Mouse (Mus musculus): ENCODE measurements around the gene Grip1. TPM values are rescaled to one million over a fixed set of nuclear protein-coding genes. Genes with fewer than 3 reads are reported as not detected.

Grip1 gene
- total and polyA plus RNA-seq, 2 experiments from 2014 or later, result 0.38 to 0.67 TPM

- Histone ChIP-seq H3K27ac (ENCODE audit: low read depth) (no peak overlapping the region), H3K4me2 (ENCODE audit: low read depth, low read length) (peak overlapping the region; percentile 65), H3K36me3 (replicated peaks; ENCODE audit: control insufficient read depth, insufficient read depth, low read length) (no peaks in the 10 kb centered on the region), H3K9me3 (replicated peaks; ENCODE audit: control insufficient read depth, low read length) (no peaks in the 10 kb centered on the region), H3K9ac (replicated peaks; ENCODE audit: low read depth, low read length) (0 out of 2 replicates have a peak overlapping the region, but pooled peaks have one; percentile 9), H3K27me3 (ENCODE audit: control insufficient read depth, insufficient read depth, low read length) (no peaks in the 10 kb centered on the region), H3K4me1 (ENCODE audit: control insufficient read depth, insufficient read depth) (peaks cover 4% of the 10 kb centered on the region; the same call in 1 of the 2 replicates), H3K4me3 (ENCODE audit: low read depth, low read length) (peak overlapping the region; percentile 43)
- DNase-seq (ENCODE audit: low spot score), result no peak
- TF ChIP-seq CTCF (IDR thresholded peaks at IDR 0.05; ENCODE audit: low read depth) (no peak), EP300 (IDR thresholded peaks at IDR 0.05; ENCODE audit: low read depth) (no peak)
- WGBS, result 30% methylated on average over 5 of the region's 5 CpGs
- no peak for ATAC-seq (ENCODE audit: insufficient read depth, low read depth)
These were observed 366.1 kb downstream of the Grip1 start for GRCm38 (mm10) chr10:119819740-119820139.

GRCm38 (mm10) chr10:119820428-119820827, 366.8 kb downstream of the Grip1 start:
- ATAC-seq (ENCODE audit: insufficient read depth, low read depth), result no peak
- H3K4me2 ChIP-seq (ENCODE audit: low read depth, low read length), result no peak overlapping the region
- H3K36me3 ChIP-seq (replicated peaks; ENCODE audit: control insufficient read depth, insufficient read depth, low read length), result no peaks in the 10 kb centered on the region
- no peak for DNase-seq (ENCODE audit: low spot score)
- no peaks in the 10 kb centered on the region for H3K9me3 ChIP-seq (replicated peaks; ENCODE audit: control insufficient read depth, low read length)
- no peaks in the 10 kb centered on the region for H3K27me3 ChIP-seq (ENCODE audit: control insufficient read depth, insufficient read depth, low read length)
- TF ChIP-seq EP300 (IDR thresholded peaks at IDR 0.05; ENCODE audit: low read depth), result no peak
- H3K9ac ChIP-seq (replicated peaks; ENCODE audit: low read depth, low read length), result no peak overlapping the region
- peaks cover 4% of the 10 kb centered on the region; the same call in 1 of the 2 replicates for H3K4me1 ChIP-seq (ENCODE audit: control insufficient read depth, insufficient read depth)
- no peak overlapping the region for H3K27ac ChIP-seq (ENCODE audit: low read depth)
- H3K4me3 ChIP-seq (ENCODE audit: low read depth, low read length), result no peak overlapping the region
- WGBS, result 80% methylated on average over 4 of the region's 4 CpGs

GRCm38 (mm10) chr10:119823691-119824090, 370.1 kb downstream of the Grip1 start:
- Histone ChIP-seq H3K9ac (replicated peaks; ENCODE audit: low read depth, low read length) (no peak overlapping the region), H3K4me3 (ENCODE audit: low read depth, low read length) (no peak overlapping the region), H3K9me3 (replicated peaks; ENCODE audit: control insufficient read depth, low read length) (no peaks in the 10 kb centered on the region), H3K4me1 (ENCODE audit: control insufficient read depth, insufficient read depth) (peaks cover 3% of the 10 kb centered on the region; the same call in 1 of the 2 replicates), H3K4me2 (ENCODE audit: low read depth, low read length) (no peak overlapping the region), H3K36me3 (replicated peaks; ENCODE audit: control insufficient read depth, insufficient read depth, low read length) (no peaks in the 10 kb centered on the region), H3K27me3 (ENCODE audit: control insufficient read depth, insufficient read depth, low read length) (no peaks in the 10 kb centered on the region), H3K27ac (ENCODE audit: low read depth) (no peak overlapping the region)
- ATAC-seq (ENCODE audit: insufficient read depth, low read depth), result no peak
- 41% methylated on average over 7 of the region's 7 CpGs for WGBS
- TF ChIP-seq CTCF (IDR thresholded peaks at IDR 0.05; ENCODE audit: low read depth) (no peak), EP300 (IDR thresholded peaks at IDR 0.05; ENCODE audit: low read depth) (no peak)
- DNase-seq (ENCODE audit: low spot score), result no peak

GRCm38 (mm10) chr10:119824521-119824920, 370.9 kb downstream of the Grip1 start:
- Histone ChIP-seq H3K4me3 (ENCODE audit: low read depth, low read length) (no peak overlapping the region), H3K9ac (replicated peaks; ENCODE audit: low read depth, low read length) (no peak overlapping the region), H3K27ac (ENCODE audit: low read depth) (no peak overlapping the region), H3K27me3 (ENCODE audit: control insufficient read depth, insufficient read depth, low read length) (no peaks in the 10 kb centered on the region), H3K9me3 (replicated peaks; ENCODE audit: control insufficient read depth, low read length) (no peaks in the 10 kb centered on the region), H3K4me1 (ENCODE audit: control insufficient read depth, insufficient read depth) (no peaks in the 10 kb centered on the region), H3K4me2 (ENCODE audit: low read depth, low read length) (no peak overlapping the region), H3K36me3 (replicated peaks; ENCODE audit: control insufficient read depth, insufficient read depth, low read length) (no peaks in the 10 kb centered on the region)
- ATAC-seq (ENCODE audit: insufficient read depth, low read depth) (no peak), DNase-seq (ENCODE audit: low spot score) (no peak)
- no peak for TF ChIP-seq EP300 (IDR thresholded peaks at IDR 0.05; ENCODE audit: low read depth)
- no peak for TF ChIP-seq CTCF (IDR thresholded peaks at IDR 0.05; ENCODE audit: low read depth)
- 42% methylated on average over 11 of the region's 11 CpGs for WGBS

- Histone ChIP-seq H3K27ac (ENCODE audit: low read depth) (no peak overlapping the region), H3K4me3 (ENCODE audit: low read depth, low read length) (no peak overlapping the region), H3K9ac (replicated peaks; ENCODE audit: low read depth, low read length) (no peak overlapping the region), H3K4me1 (ENCODE audit: control insufficient read depth, insufficient read depth) (peaks cover 5% of the 10 kb centered on the region; the same call in 1 of the 2 replicates), H3K36me3 (replicated peaks; ENCODE audit: control insufficient read depth, insufficient read depth, low read length) (no peaks in the 10 kb centered on the region), H3K4me2 (ENCODE audit: low read depth, low read length) (no peak overlapping the region), H3K9me3 (replicated peaks; ENCODE audit: control insufficient read depth, low read length) (no peaks in the 10 kb centered on the region), H3K27me3 (ENCODE audit: control insufficient read depth, insufficient read depth, low read length) (no peaks in the 10 kb centered on the region)
- WGBS, result 72% methylated on average over 6 of the region's 6 CpGs
- no peak for TF ChIP-seq CTCF (IDR thresholded peaks at IDR 0.05; ENCODE audit: low read depth)
- no peak for TF ChIP-seq EP300 (IDR thresholded peaks at IDR 0.05; ENCODE audit: low read depth)
- DNase-seq (ENCODE audit: low spot score) (peak; percentile 13), ATAC-seq (ENCODE audit: insufficient read depth, low read depth) (no peak)
These were observed 376.8 kb downstream of the Grip1 start for GRCm38 (mm10) chr10:119830388-119830956.

GRCm38 (mm10) chr10:119831086-119831485, 377.5 kb downstream of the Grip1 start:
- TF ChIP-seq EP300 (IDR thresholded peaks at IDR 0.05; ENCODE audit: low read depth), result no peak
- no peak for TF ChIP-seq CTCF (IDR thresholded peaks at IDR 0.05; ENCODE audit: low read depth)
- Histone ChIP-seq H3K27ac (ENCODE audit: low read depth) (no peak overlapping the region), H3K9me3 (replicated peaks; ENCODE audit: control insufficient read depth, low read length) (no peaks in the 10 kb centered on the region), H3K27me3 (ENCODE audit: control insufficient read depth, insufficient read depth, low read length) (no peaks in the 10 kb centered on the region), H3K36me3 (replicated peaks; ENCODE audit: control insufficient read depth, insufficient read depth, low read length) (no peaks in the 10 kb centered on the region), H3K9ac (replicated peaks; ENCODE audit: low read depth, low read length) (no peak overlapping the region), H3K4me1 (ENCODE audit: control insufficient read depth, insufficient read depth) (peaks cover 5% of the 10 kb centered on the region; the same call in 1 of the 2 replicates), H3K4me3 (ENCODE audit: low read depth, low read length) (no peak overlapping the region), H3K4me2 (ENCODE audit: low read depth, low read length) (no peak overlapping the region)
- ATAC-seq (ENCODE audit: insufficient read depth, low read depth) (no peak), DNase-seq (ENCODE audit: low spot score) (no peak)
- WGBS, result 88% methylated on average over 1 of the region's 1 CpGs

Data from heart, postnatal 0 days (tissue).